Mouse (Mus musculus): ENCODE results near the gene Prlh.

GRCm38 (mm10) chr1:91001101-91001500, 48.2 kb downstream of the Prlh start:
- TF ChIP-seq CTCF (IDR thresholded peaks at IDR 0.05; ENCODE audit: insufficient read depth, low read depth, low read length) (no peak), POLR2A (IDR thresholded peaks at IDR 0.05; ENCODE audit: insufficient read depth, low read depth, low read length) (no peak)

Measured in olfactory bulb, adult 2 months (tissue).